Mouse (Mus musculus) liver, embryonic 15.5 days (tissue): Measurements from ENCODE around the gene Tpp1. TPM values are rescaled to one million over a fixed set of nuclear protein-coding genes. Genes with fewer than 3 reads are reported as not detected.

ENCODE experiments used
- ATAC-seq: fragments of 200-750 bp; cut with Nextera tagmentation; 2 replicates; pipeline ENCODE4 v1.8.0; 2017; ENCODE audit warnings: moderate number of reproducible peaks, mild to moderate bottlenecking, moderate library complexity; ENCODE audit not compliant: insufficient read depth
- H3K27ac ChIP-seq: fragments of 300-500 bp; sonication (generic); replicated peaks from 2 replicates; pipeline ENCODE4 v1.5.1; 2015; ENCODE audit warnings: mild to moderate bottlenecking, inconsistent platforms
- H3K27me3 ChIP-seq: fragments of 300-500 bp; sonication (generic); 2 replicates; pipeline ENCODE4 v1.6.1; 2015; ENCODE audit warnings: mild to moderate bottlenecking, inconsistent platforms
- H3K36me3 ChIP-seq: fragments of 300-500 bp; sonication (generic); replicated peaks from 2 replicates; pipeline ENCODE4 v1.6.1; 2015; ENCODE audit warnings: moderate library complexity, mild to moderate bottlenecking, inconsistent platforms
- H3K4me1 ChIP-seq: fragments of 300-500 bp; sonication (generic); replicated peaks from 2 replicates; pipeline ENCODE4 v1.6.1; 2015; ENCODE audit warnings: inconsistent platforms
- H3K4me2 ChIP-seq: fragments of 300-500 bp; sonication (generic); 2 replicates; pipeline ENCODE4 v1.6.1; 2015; ENCODE audit warnings: moderate library complexity, mild to moderate bottlenecking, inconsistent platforms
- H3K4me3 ChIP-seq: fragments of 300-500 bp; sonication (generic); replicated peaks from 2 replicates; pipeline ENCODE4 v1.5.1; 2015; ENCODE audit warnings: mild to moderate bottlenecking, inconsistent platforms
- H3K9ac ChIP-seq: fragments of 300-500 bp; sonication (generic); 2 replicates; pipeline ENCODE4 v1.6.1; 2015; ENCODE audit warnings: moderate library complexity, mild to moderate bottlenecking, inconsistent platforms
- H3K9me3 ChIP-seq: fragments of 300-500 bp; sonication (generic); replicated peaks from 2 replicates; pipeline ENCODE4 v1.6.1; 2016; ENCODE audit warnings: inconsistent platforms
- WGBS: fragments of 180-500 bp; shearing (Covaris S2); methylation state at CpG from one replicate; pipeline ENCODE4 v1.1.7; 2015; ENCODE audit warnings: mixed read lengths; ENCODE audit not compliant: insufficient replicate concordance; 5-methylcytosine and 5-hydroxymethylcytosine counted together
- polyA plus RNA-seq: library from polyadenylated mRNA; unstranded; fragments of >200 nt; fragmentation: Nextera tagmentation; extraction: Ambion mirVana; gene quantifications from 2 replicates; pipeline ENCODE4 v1.2.1, GENCODE M21; 2015

Tpp1 gene
- polyA plus RNA-seq, 1 experiment from 2014 or later = 59.4 TPM

GRCm38 (mm10) chr7:105726980-105727325 lies 25.1 kb downstream of the Tpp1 start:
- H3K9me3 ChIP-seq = no peaks in the 10 kb centered on the region
- ATAC-seq = no peak

DNA sequence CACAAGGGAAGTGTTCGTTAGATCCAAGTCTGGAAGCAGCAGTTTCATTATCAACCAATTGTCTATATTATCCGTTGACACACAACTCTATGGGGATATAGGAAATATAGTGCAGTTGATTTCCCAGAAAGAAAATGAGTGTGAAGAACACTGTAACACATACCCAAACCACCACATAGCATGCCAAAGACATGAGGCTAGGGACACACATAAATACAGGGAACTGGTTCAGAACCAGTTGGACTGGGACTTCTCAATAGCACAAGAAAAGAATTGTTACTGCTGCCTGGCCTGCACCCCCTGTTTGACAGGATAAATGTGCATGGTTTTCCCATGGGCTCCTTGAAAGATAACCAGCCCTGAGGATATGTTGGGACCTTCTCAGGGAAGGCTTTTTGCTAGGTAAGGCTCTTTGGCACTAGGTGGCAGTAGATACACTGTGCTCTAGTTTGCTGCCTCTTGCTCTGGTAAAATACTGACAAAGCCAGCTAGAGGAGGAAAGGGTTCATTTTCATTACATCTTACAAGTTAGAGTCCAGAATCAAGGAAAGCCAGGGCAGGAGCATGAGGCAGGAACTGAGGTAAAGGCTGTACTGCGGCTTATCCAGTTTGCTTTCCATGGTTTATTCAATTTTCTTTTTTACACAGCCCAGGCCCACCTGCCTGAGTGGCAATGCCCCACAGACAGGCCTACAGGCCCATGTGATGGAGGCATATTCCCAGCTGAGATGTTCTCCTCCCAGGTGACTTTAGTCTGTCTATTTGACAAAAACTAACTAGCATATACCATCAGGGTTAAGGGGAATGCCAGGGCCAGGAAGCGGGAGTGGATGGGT lies 25.7 kb downstream of the Tpp1 start:
- ATAC-seq = peak; percentile 54; the same call in 1 of the 2 replicates
- H3K9me3 ChIP-seq = no peaks in the 10 kb centered on the region
- H3K9ac ChIP-seq = no peak overlapping the region
- H3K4me3 ChIP-seq = no peak overlapping the region
- H3K36me3 ChIP-seq = peaks cover 20% of the 10 kb centered on the region
- H3K4me2 ChIP-seq = no peak overlapping the region
- H3K27ac ChIP-seq = no peak overlapping the region
- no peaks in the 10 kb centered on the region for H3K4me1 ChIP-seq
- no peaks in the 10 kb centered on the region for H3K27me3 ChIP-seq
- WGBS = 71% methylated on average over 4 of the region's 4 CpGs

More at GRCm38 (mm10) chr7:105726980-105727325, 25.1 kb downstream of the Tpp1 start:
- Histone ChIP-seq H3K36me3 (peaks cover 26% of the 10 kb centered on the region), H3K4me2 (no peak overlapping the region), H3K27me3 (no peaks in the 10 kb centered on the region), H3K4me1 (no peaks in the 10 kb centered on the region), H3K4me3 (no peak overlapping the region), H3K9ac (no peak overlapping the region), H3K27ac (no peak overlapping the region)
- WGBS = 55% methylated on average over 4 of the region's 4 CpGs

DNA sequence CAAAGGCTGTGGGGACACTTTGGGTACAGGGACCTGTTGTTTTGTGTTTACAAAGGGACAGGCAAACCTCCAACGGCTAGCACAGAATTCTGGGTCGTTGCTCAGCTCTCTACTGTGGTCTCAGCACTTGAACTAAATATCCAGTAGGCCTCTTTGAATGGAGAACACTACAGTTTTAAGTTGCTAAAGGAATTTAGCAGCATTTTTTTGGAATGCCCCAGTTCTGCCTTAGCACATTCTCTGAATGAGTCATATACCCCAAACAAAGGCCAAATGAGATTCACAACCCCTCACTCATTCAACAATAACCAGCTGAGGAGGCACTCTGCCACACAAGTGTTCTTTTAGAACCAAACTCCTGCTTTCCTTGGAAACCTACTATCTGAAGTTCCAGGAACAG lies 30.1 kb downstream of the Tpp1 start:
- H3K4me2 ChIP-seq = no peak overlapping the region
- H3K9ac ChIP-seq = no peak overlapping the region
- no peak for ATAC-seq
- no peaks in the 10 kb centered on the region for H3K36me3 ChIP-seq
- WGBS = 60% methylated on average over 2 of the region's 2 CpGs
- no peaks in the 10 kb centered on the region for H3K4me1 ChIP-seq
- no peaks in the 10 kb centered on the region for H3K9me3 ChIP-seq
- no peak overlapping the region for H3K27ac ChIP-seq
- no peaks in the 10 kb centered on the region for H3K27me3 ChIP-seq
- H3K4me3 ChIP-seq = no peak overlapping the region

DNA sequence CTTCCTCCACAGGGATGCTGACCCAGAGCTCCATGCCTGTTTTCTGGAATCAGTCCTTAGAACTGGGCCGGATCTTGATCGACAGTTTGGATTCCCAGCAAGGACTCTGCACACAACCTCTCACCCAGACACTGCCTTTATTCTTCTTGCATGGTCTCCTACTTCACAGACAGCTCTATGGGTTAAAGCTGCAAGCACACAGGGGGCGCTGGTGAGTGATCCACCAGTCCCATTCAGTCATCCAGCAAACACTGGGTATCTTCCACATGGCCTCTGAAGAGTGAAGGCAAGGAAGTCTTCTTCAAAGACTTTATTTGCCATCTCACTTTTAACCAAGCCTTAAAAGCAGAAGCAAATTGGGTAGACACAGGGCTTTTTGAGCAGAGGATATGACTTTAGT lies 36.7 kb downstream of the Tpp1 start:
- Histone ChIP-seq H3K36me3 (no peaks in the 10 kb centered on the region), H3K4me2 (no peak overlapping the region), H3K9me3 (no peaks in the 10 kb centered on the region), H3K4me1 (no peaks in the 10 kb centered on the region), H3K9ac (no peak overlapping the region), H3K27ac (no peak overlapping the region), H3K27me3 (no peaks in the 10 kb centered on the region), H3K4me3 (no peak overlapping the region)
- no peak for ATAC-seq
- 41% methylated on average over 3 of the region's 3 CpGs for WGBS

DNA sequence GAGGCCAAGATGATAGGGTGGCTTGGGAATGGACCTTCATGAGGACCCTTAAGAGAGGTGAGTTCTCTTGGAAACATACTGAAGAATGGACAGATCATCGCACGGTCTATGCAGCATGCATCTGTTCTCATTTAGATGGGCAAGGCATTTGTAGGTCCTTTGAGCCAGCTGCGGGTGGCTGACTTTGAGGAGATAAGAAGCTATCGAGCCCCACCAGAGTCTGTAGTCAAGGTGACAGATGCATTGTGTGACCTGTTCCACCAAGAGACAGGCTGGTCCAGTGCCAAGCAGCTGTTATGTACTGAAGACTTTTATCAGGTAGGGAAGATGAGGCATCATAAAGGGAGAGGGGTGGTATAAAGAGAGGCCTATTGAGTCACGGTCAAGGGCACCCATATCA lies 43.3 kb downstream of the Tpp1 start:
- peak; percentile 83 for ATAC-seq
- Histone ChIP-seq H3K4me2 (no peak overlapping the region), H3K4me1 (0 out of 2 replicates have a peak, but pooled peaks cover 9% of the 10 kb centered on the region), H3K36me3 (no peaks in the 10 kb centered on the region), H3K9me3 (no peaks in the 10 kb centered on the region), H3K27me3 (no peaks in the 10 kb centered on the region), H3K4me3 (no peak overlapping the region), H3K9ac (no peak overlapping the region), H3K27ac (no peak overlapping the region)
- WGBS = 55% methylated on average over 5 of the region's 5 CpGs

DNA sequence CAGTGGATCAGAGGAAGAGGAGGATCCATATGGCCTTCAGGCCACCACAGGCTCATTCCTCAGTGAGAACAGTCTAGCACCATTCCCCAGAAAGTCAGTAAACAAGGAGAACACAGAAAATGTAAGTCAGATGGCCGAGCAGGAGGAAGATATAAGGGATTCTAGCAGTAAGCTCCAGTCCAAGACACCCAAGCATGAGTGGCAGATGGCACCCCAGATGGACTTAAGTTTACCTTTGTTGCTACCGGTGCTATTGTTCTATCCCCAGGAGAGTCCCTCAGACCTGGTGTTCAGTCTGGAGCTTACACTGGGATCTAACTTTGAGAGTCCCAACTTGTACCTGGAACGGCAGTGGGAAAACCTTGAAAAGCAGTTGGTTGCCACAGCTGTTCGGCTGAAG lies 48.2 kb downstream of the Tpp1 start:
- H3K9me3 ChIP-seq = no peaks in the 10 kb centered on the region
- H3K27ac ChIP-seq = no peak overlapping the region
- H3K9ac ChIP-seq = no peak overlapping the region
- no peaks in the 10 kb centered on the region for H3K27me3 ChIP-seq
- H3K4me3 ChIP-seq = no peak overlapping the region
- no peak overlapping the region for H3K4me2 ChIP-seq
- H3K4me1 ChIP-seq = 0 out of 2 replicates have a peak, but pooled peaks cover 4% of the 10 kb centered on the region
- WGBS = 64% methylated on average over 4 of the region's 4 CpGs
- no peaks in the 10 kb centered on the region for H3K36me3 ChIP-seq
- ATAC-seq = no peak

GRCm38 (mm10) chr7:105703184-105703583 lies 48.9 kb downstream of the Tpp1 start:
- Histone ChIP-seq H3K9me3 (no peaks in the 10 kb centered on the region), H3K36me3 (no peaks in the 10 kb centered on the region), H3K4me3 (no peak overlapping the region), H3K27ac (no peak overlapping the region), H3K9ac (no peak overlapping the region), H3K27me3 (no peaks in the 10 kb centered on the region), H3K4me1 (no peaks in the 10 kb centered on the region), H3K4me2 (no peak overlapping the region)
- ATAC-seq = no peak
- WGBS = 75% methylated on average over 16 of the region's 16 CpGs

Other genes with a start within 250 kb of the Tpp1 start
- gene Smpd1, start 197.9 kb downstream of the Tpp1 start, polyA plus RNA-seq = 21.9 and 22.0 TPM in 2 replicates
- 2.3 and 2.4 TPM in 2 replicates for gene Apbb1, start 170.6 kb downstream of the Tpp1 start, polyA plus RNA-seq
- gene Hpx, start 152.1 kb downstream of the Tpp1 start, polyA plus RNA-seq = 343 and 400 TPM in 2 replicates
- 3.5 and 4.9 TPM in 2 replicates for gene Trim3, start 118.7 kb downstream of the Tpp1 start, polyA plus RNA-seq
- 94.4 and 98.5 TPM in 2 replicates for gene Timm10b, start 112.2 kb downstream of the Tpp1 start, polyA plus RNA-seq
- gene Arfip2, start 111.8 kb downstream of the Tpp1 start, polyA plus RNA-seq = 10.9 and 13.8 TPM in 2 replicates
- 14.4 and 24.6 TPM in 2 replicates for gene Gm45799, start 111.7 kb downstream of the Tpp1 start, polyA plus RNA-seq
- 0.10 and 0.32 TPM in 2 replicates for gene Dnhd1, start 101.4 kb downstream of the Tpp1 start, polyA plus RNA-seq
- gene Ilk, start 15.6 kb downstream of the Tpp1 start, polyA plus RNA-seq = 120 and 127 TPM in 2 replicates
- gene Rrp8, start 14.8 kb downstream of the Tpp1 start, polyA plus RNA-seq = 10.7 and 12.6 TPM in 2 replicates
- gene Taf10, start 7.9 kb downstream of the Tpp1 start, polyA plus RNA-seq = 110 and 117 TPM in 2 replicates
- 0.76 and 0.82 TPM in 2 replicates for gene Dchs1, start 35.4 kb upstream of the Tpp1 start, polyA plus RNA-seq
- gene Mrpl17, start 58.9 kb upstream of the Tpp1 start, polyA plus RNA-seq = 213 and 216 TPM in 2 replicates
- 0.64 and 1.0 TPM in 2 replicates for gene Gm4070, start 201.7 kb upstream of the Tpp1 start, polyA plus RNA-seq